Mouse (Mus musculus) monocyte, adult 59 days (primary cell): ENCODE data around the gene Olfr1337. TPM values are rescaled to one million over a fixed set of nuclear protein-coding genes. Genes with fewer than 3 reads are reported as not detected.

ENCODE experiments used
- total RNA-seq, 2 experiments: library from RNA; stranded (reverse); gene quantifications; one replicate each; pipeline ENCODE4 v1.2.4; 2023

Gene Olfr1337
- not detected for total RNA-seq

DNA sequence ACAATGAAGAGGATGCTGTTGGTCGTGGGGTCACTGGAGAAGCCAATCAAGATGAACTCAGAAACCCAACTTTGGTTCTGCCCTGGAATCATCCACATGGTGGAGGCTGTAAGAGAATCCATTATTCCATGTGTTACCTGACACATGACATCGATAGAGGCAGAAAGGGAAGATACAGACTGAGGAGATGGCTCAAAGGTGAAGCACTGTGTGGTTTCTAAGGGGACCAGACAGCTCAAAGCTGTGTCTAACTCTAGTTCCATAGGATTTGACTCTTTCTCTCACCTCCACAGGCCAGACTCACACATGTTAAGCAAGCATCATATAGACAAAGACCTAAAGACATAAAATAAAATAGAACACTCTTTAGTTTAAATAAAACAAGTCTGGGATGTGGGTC, at the start of gene Olfr1337:
Gene Olfr1337 (minus strand): TSS at position 101 of the 400 bp plus-strand sequence.

DNA sequence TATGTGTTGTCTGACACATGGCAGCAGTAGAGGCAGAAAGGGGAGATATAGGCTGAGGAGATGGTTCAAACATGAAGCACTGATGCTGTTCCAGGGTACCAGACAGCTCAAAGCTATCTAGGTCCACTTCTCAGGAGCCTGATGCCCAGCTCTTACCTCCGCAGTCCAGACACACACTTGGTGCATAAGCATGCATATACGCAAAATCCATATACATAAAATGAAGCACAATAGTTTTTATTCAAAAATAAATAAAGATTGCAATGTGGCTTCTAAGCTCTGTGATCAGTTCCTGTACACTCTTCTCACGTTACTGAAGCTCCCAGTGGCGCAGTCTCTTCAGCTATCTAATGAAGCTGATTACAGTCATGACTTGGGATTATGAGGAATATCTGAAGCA, 27.5 kb upstream of the Olfr1337 start, which contains the start of gene Olfr1335:
Gene Olfr1335 (minus strand): TSS at position 101 of the 400 bp plus-strand sequence.

DNA sequence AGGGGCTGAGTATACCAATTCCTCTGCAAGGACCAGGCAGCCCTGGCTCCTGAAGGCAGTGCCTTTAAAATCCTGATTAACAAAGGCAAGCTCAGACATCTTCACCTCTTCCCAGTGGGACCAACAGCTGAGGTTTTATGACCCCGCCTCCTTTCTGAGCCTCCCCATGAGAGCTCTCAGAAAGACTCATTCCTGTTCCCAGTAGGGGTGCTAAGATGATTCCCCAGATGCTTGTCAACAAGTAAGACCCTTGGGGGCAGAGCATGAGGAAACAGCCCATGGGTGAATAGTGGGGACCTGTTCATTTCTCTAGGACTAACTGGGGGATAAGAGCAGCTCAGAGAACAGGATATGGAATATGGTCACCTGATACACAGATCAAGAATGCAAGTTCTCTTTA, 23.7 kb downstream of the Olfr1337 start, which contains the start of gene Olfr1338:
Gene Olfr1338 (minus strand): TSS at position 101 of the 400 bp plus-strand sequence.

DNA sequence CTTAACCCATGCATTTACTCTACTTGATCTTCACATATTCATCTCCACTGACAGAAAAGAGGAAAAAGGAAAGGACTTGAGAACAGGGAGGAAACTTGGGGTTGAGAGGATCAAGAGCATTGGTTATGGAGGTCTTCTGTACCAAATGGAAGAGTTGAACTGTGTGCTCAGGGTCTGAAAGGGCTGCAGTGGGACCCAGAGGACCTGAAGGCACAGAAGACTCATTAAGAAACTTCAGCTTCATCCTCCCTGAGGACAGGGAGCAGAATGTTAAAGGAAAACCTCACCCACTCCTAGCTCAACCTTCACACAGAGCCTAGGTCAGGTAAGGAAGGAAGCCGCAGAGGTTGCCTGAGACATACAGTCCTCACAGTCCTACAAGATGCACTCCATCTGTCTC, 50.5 kb downstream of the Olfr1337 start, which contains the start of gene Olfr1339:
Gene Olfr1339 (plus strand): TSS at position 301 of the 400 bp plus-strand sequence.

Other genes starting within 250 kb of the Olfr1337 start
- gene Tmem125, start 238.5 kb downstream of the Olfr1337 start, total RNA-seq: not detected
- gene Cfap57, start 161.8 kb downstream of the Olfr1337 start, total RNA-seq: not detected
- 10 to 100 TPM; 37.4 to 38.0 TPM for gene Ebna1bp2, start 161.8 kb downstream of the Olfr1337 start, total RNA-seq
- gene Olfr62, start 123.6 kb downstream of the Olfr1337 start, total RNA-seq: not detected
- not detected for gene Olfr1342, start 89.8 kb downstream of the Olfr1337 start, total RNA-seq
- not detected for gene Olfr1341, start 79.1 kb downstream of the Olfr1337 start, total RNA-seq
- gene Olfr1340, start 62.4 kb downstream of the Olfr1337 start, total RNA-seq: not detected
- not detected for gene Olfr1339, start 50.4 kb downstream of the Olfr1337 start, total RNA-seq
- not detected for gene Olfr1338, start 23.8 kb downstream of the Olfr1337 start, total RNA-seq
- not detected for gene Olfr1335, start 27.4 kb upstream of the Olfr1337 start, total RNA-seq
- gene Olfr1333, start 53.7 kb upstream of the Olfr1337 start, total RNA-seq: not detected
- gene Olfr1331, start 82.1 kb upstream of the Olfr1337 start, total RNA-seq: not detected
- not detected for gene Olfr1330, start 106.0 kb upstream of the Olfr1337 start, total RNA-seq
- not detected for gene Olfr1329, start 134.9 kb upstream of the Olfr1337 start, total RNA-seq
- gene Olfr1328, start 156.0 kb upstream of the Olfr1337 start, total RNA-seq: not detected
- not detected for gene Lao1, start 179.0 kb upstream of the Olfr1337 start, total RNA-seq